Mouse (Mus musculus): ENCODE measurements around the gene Ptgr1. TPM values are rescaled to one million over a fixed set of nuclear protein-coding genes. Genes with fewer than 3 reads are reported as not detected.

The Ptgr1 gene
- polyA plus RNA-seq, 1 experiment from 2014 or later = 22.8 TPM

DNA sequence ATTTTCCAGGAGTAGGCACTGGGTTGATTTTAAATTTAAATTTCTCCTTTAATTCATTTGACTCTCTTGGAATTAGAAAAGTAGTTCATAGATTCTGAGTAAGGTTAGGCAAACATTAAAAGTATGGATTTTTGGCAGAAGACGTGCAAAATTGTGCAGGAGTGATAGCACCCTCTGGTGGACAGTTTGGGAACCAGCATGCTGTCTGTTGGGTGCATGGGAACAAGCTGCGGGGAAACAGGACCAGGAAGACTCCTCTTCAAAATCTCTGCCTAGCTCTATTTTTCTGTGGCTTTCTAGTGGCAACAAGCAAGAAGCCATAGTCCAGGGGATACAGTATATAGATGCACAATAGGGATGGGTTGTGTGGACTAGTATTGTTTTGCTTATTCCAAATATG lies 12.8 kb upstream of the Ptgr1 start:
- Histone ChIP-seq H3K4me1 (ENCODE audit: control insufficient read depth, insufficient read depth, low read length) (peaks cover 4% of the 10 kb centered on the region; the same call in 1 of the 2 replicates), H3K9me3 (replicated peaks; ENCODE audit: control insufficient read depth, low read length) (no peaks in the 10 kb centered on the region), H3K4me2 (ENCODE audit: low read depth, low read length) (no peak overlapping the region), H3K27me3 (ENCODE audit: control insufficient read depth, insufficient read depth, low read length) (no peaks in the 10 kb centered on the region), H3K9ac (replicated peaks; ENCODE audit: low read length) (no peak overlapping the region), H3K4me3 (ENCODE audit: low read depth, low read length) (no peak overlapping the region), H3K36me3 (replicated peaks; ENCODE audit: control insufficient read depth, insufficient read depth, low read depth, low read length) (no peaks in the 10 kb centered on the region), H3K27ac (replicated peaks; ENCODE audit: low read depth, low read length) (no peak overlapping the region)
- 9% methylated on average over 2 of the region's 2 CpGs for WGBS
- DNase-seq (ENCODE audit: low spot score) (peak; percentile 78), ATAC-seq (replicated peaks; ENCODE audit: insufficient number of reproducible peaks, low FRiP score, low TSS enrichment, low read depth) (no peak)

DNA sequence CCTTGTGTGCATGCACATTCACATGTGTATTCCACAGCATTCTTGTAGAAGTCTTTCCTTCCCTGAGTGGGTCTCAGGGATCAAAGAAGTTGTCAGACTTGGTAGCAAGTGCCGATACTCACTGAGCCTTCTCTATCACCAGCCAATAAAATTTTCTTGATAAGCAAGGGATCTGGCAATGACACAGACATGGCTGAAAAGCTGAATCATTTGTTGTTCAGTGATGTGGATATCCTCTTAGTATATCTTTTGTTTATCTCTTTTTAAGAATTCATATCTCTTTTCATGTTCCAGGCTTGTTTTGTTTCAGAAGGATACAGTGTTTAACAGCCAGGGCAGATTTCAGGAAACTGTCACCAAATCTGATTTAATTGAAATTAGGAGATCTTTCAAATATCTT lies 11.8 kb upstream of the Ptgr1 start:
- H3K4me3 ChIP-seq (ENCODE audit: low read depth, low read length) = no peak overlapping the region
- no peaks in the 10 kb centered on the region for H3K4me1 ChIP-seq (ENCODE audit: control insufficient read depth, insufficient read depth, low read length)
- no peaks in the 10 kb centered on the region for H3K9me3 ChIP-seq (replicated peaks; ENCODE audit: control insufficient read depth, low read length)
- no peak for DNase-seq (ENCODE audit: low spot score)
- no peaks in the 10 kb centered on the region for H3K27me3 ChIP-seq (ENCODE audit: control insufficient read depth, insufficient read depth, low read length)
- H3K36me3 ChIP-seq (replicated peaks; ENCODE audit: control insufficient read depth, insufficient read depth, low read depth, low read length) = no peaks in the 10 kb centered on the region
- no peak for ATAC-seq (replicated peaks; ENCODE audit: insufficient number of reproducible peaks, low FRiP score, low TSS enrichment, low read depth)
- WGBS = 95% methylated on average over 1 of the region's 1 CpGs
- no peak overlapping the region for H3K4me2 ChIP-seq (ENCODE audit: low read depth, low read length)
- no peak overlapping the region for H3K27ac ChIP-seq (replicated peaks; ENCODE audit: low read depth, low read length)
- no peak overlapping the region for H3K9ac ChIP-seq (replicated peaks; ENCODE audit: low read length)

DNA sequence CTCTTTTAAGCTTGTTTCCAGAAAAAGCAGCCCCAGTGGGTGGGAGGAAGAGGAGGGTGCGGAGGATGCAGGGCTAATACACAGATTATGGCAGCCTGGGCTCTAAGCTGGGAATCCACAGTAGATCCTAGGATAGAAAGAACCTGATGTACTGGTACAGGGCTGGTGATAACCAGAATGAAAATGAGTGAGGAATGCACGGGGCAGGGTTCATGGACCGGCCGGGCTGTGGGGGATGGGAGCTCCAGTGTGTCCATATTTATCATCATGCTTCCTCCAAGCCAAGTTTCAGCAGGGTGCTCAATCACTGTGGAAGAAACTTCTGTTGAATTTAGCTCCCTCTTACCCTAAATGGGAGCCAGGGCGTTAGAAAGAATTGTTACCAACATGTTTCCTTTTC lies 10.2 kb upstream of the Ptgr1 start:
- Histone ChIP-seq H3K9me3 (replicated peaks; ENCODE audit: control insufficient read depth, low read length) (no peaks in the 10 kb centered on the region), H3K9ac (replicated peaks; ENCODE audit: low read length) (no peak overlapping the region), H3K27ac (replicated peaks; ENCODE audit: low read depth, low read length) (no peak overlapping the region), H3K4me1 (ENCODE audit: control insufficient read depth, insufficient read depth, low read length) (no peaks in the 10 kb centered on the region), H3K4me2 (ENCODE audit: low read depth, low read length) (no peak overlapping the region), H3K27me3 (ENCODE audit: control insufficient read depth, insufficient read depth, low read length) (no peaks in the 10 kb centered on the region), H3K36me3 (replicated peaks; ENCODE audit: control insufficient read depth, insufficient read depth, low read depth, low read length) (no peaks in the 10 kb centered on the region), H3K4me3 (ENCODE audit: low read depth, low read length) (no peak overlapping the region)
- DNase-seq (ENCODE audit: low spot score) = no peak
- ATAC-seq (replicated peaks; ENCODE audit: insufficient number of reproducible peaks, low FRiP score, low TSS enrichment, low read depth) = no peak
- 76% methylated on average over 5 of the region's 5 CpGs for WGBS

DNA sequence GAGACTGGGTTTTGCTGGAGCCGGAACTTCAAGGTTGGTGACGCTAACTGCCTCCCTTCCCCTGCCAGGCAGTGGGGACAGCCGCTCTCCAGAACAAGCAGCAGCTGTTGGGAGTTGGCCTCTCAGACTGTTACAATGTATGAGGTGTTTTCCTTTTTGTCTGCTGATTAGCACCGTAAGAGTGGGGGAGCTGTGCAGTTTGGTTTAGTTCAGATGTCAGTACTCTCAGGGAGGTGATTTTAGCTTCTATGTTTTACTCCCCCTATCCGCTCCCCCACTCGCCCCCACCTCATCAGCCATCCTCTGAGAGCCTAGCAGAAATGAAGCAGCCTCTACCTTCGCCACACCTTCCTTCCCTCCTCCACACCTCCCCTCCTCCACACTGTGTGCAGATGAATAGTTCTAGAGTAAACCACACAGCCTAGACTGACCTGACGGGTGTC lies 8.4 kb upstream of the Ptgr1 start:
- Histone ChIP-seq H3K36me3 (replicated peaks; ENCODE audit: control insufficient read depth, insufficient read depth, low read depth, low read length) (no peaks in the 10 kb centered on the region), H3K9ac (replicated peaks; ENCODE audit: low read length) (no peak overlapping the region), H3K27ac (replicated peaks; ENCODE audit: low read depth, low read length) (no peak overlapping the region), H3K9me3 (replicated peaks; ENCODE audit: control insufficient read depth, low read length) (no peaks in the 10 kb centered on the region), H3K4me3 (ENCODE audit: low read depth, low read length) (no peak overlapping the region), H3K4me1 (ENCODE audit: control insufficient read depth, insufficient read depth, low read length) (no peaks in the 10 kb centered on the region), H3K27me3 (ENCODE audit: control insufficient read depth, insufficient read depth, low read length) (no peaks in the 10 kb centered on the region), H3K4me2 (ENCODE audit: low read depth, low read length) (no peak overlapping the region)
- DNase-seq (ENCODE audit: low spot score) (no peak), ATAC-seq (replicated peaks; ENCODE audit: insufficient number of reproducible peaks, low FRiP score, low TSS enrichment, low read depth) (no peak; the same call in 1 of the 2 replicates)
- WGBS = 78% methylated on average over 8 of the region's 8 CpGs

DNA sequence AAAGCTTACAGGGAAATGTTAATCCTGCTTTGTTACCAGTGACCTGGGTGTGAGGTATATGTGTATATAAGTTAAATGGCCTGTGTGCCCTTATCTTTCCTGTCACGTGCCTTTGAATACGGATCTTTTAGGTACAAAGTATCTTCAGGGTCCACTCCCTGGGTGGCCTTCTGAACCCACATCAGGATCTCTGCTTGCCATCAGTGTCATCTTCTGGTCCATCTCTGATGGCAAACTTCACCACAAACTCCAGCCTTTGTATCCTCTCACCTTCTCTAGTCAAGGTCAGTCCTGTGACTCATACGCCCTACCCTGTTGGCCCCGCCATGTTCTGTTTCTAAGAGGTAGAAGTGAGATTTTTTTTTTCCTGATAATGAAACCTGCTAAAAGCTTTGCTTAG lies 7.8 kb upstream of the Ptgr1 start, which contains the start of gene Dnajc25:
Gene Dnajc25, plus strand, starts transcription at position 301 of the 400 bp plus-strand sequence.
- Histone ChIP-seq H3K4me2 (ENCODE audit: low read depth, low read length) (no peak within 1 kb of the TSS), H3K9ac (replicated peaks; ENCODE audit: low read length) (no peak within 1 kb of the TSS), H3K9me3 (replicated peaks; ENCODE audit: control insufficient read depth, low read length) (no peaks in the 10 kb centered on the region), H3K4me3 (ENCODE audit: low read depth, low read length) (no peak within 1 kb of the TSS), H3K27ac (replicated peaks; ENCODE audit: low read depth, low read length) (no peak within 1 kb of the TSS), H3K36me3 (replicated peaks; ENCODE audit: control insufficient read depth, insufficient read depth, low read depth, low read length) (no peaks in the 10 kb centered on the region), H3K27me3 (ENCODE audit: control insufficient read depth, insufficient read depth, low read length) (no peaks in the 10 kb centered on the region), H3K4me1 (ENCODE audit: control insufficient read depth, insufficient read depth, low read length) (no peaks in the 10 kb centered on the region)
- 93% methylated on average over 4 of the region's 4 CpGs for WGBS
- DNase-seq (ENCODE audit: low spot score) (no peak), ATAC-seq (replicated peaks; ENCODE audit: insufficient number of reproducible peaks, low FRiP score, low TSS enrichment, low read depth) (no peak)

DNA sequence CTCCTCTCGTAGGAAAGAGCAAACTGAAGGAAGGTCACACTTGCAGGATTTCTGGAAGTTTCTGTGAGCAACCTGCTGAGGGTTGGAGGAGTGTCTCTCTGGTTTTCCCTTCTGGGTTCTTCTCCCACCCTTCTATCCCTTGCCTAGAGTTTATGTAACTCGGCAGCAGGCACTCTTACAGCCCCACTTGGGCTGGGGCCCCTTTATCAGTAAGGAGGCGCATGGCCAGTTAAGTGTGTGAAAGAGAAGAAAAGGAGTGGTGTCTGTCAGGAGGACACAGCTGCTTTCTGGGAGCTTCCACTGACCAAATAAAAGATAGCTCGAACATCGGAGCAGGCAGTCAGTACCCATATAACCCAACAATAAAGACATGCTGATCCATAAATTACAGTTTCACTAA lies 5.3 kb upstream of the Ptgr1 start:
- 80% methylated on average over 5 of the region's 5 CpGs for WGBS
- H3K27ac ChIP-seq (replicated peaks; ENCODE audit: low read depth, low read length) = no peak overlapping the region

DNA sequence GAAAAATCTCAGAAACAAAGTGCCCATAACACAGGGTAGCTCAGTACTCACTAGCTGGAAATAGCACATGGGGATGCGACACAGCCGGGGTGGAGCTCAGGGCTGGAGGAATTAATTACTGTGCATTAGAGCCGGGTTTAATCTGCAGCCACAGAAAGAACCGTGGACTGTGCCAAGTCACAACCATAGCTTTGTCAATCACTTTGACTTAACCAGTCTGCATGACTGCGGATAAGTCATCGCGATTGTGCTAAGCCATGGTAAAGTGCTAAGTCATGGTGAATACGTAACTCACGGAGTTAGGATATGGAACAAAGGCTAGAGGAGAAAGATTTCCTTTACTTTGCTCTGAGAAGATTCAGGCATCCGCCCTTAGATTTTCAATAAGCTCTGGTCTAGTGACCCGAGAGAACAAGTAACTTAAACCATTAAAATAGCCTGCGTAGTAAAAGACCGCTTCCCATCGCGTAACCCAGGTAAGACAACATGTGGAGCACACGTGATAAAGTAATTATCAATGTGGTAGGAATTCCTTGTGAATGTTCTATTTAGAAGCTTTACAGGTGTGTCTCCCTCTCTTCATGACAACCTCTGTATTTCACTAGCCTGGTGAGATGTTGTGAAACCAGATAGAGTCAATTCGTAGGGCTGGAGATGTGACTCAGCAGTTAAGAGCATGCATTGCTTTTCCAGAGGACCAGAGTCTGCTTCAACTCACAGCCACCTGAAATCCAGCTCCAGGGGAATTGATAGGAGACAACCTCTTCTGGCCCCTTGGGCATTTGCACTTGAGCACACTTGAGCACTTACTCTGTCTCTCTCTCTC lies 3.9 kb upstream of the Ptgr1 start:
- Histone ChIP-seq H3K27ac (replicated peaks; ENCODE audit: low read depth, low read length) (no peak overlapping the region), H3K4me2 (ENCODE audit: low read depth, low read length) (no peak overlapping the region), H3K9me3 (replicated peaks; ENCODE audit: control insufficient read depth, low read length) (no peaks in the 10 kb centered on the region), H3K27me3 (ENCODE audit: control insufficient read depth, insufficient read depth, low read length) (no peaks in the 10 kb centered on the region), H3K36me3 (replicated peaks; ENCODE audit: control insufficient read depth, insufficient read depth, low read depth, low read length) (no peaks in the 10 kb centered on the region), H3K9ac (replicated peaks; ENCODE audit: low read length) (no peak overlapping the region), H3K4me1 (ENCODE audit: control insufficient read depth, insufficient read depth, low read length) (no peaks in the 10 kb centered on the region), H3K4me3 (ENCODE audit: low read depth, low read length) (no peak overlapping the region)
- 88% methylated on average over 17 of the region's 17 CpGs for WGBS
- DNase-seq (ENCODE audit: low spot score) (no peak), ATAC-seq (replicated peaks; ENCODE audit: insufficient number of reproducible peaks, low FRiP score, low TSS enrichment, low read depth) (no peak)

More for the DNA sequence above, 5.3 kb upstream of the Ptgr1 start:
- Histone ChIP-seq H3K4me1 (ENCODE audit: control insufficient read depth, insufficient read depth, low read length) (no peaks in the 10 kb centered on the region), H3K4me2 (ENCODE audit: low read depth, low read length) (no peak overlapping the region), H3K9me3 (replicated peaks; ENCODE audit: control insufficient read depth, low read length) (no peaks in the 10 kb centered on the region), H3K4me3 (ENCODE audit: low read depth, low read length) (no peak overlapping the region), H3K9ac (replicated peaks; ENCODE audit: low read length) (no peak overlapping the region), H3K27me3 (ENCODE audit: control insufficient read depth, insufficient read depth, low read length) (no peaks in the 10 kb centered on the region), H3K36me3 (replicated peaks; ENCODE audit: control insufficient read depth, insufficient read depth, low read depth, low read length) (no peaks in the 10 kb centered on the region)
- no peak for DNase-seq (ENCODE audit: low spot score)
- no peak for ATAC-seq (replicated peaks; ENCODE audit: insufficient number of reproducible peaks, low FRiP score, low TSS enrichment, low read depth)

DNA sequence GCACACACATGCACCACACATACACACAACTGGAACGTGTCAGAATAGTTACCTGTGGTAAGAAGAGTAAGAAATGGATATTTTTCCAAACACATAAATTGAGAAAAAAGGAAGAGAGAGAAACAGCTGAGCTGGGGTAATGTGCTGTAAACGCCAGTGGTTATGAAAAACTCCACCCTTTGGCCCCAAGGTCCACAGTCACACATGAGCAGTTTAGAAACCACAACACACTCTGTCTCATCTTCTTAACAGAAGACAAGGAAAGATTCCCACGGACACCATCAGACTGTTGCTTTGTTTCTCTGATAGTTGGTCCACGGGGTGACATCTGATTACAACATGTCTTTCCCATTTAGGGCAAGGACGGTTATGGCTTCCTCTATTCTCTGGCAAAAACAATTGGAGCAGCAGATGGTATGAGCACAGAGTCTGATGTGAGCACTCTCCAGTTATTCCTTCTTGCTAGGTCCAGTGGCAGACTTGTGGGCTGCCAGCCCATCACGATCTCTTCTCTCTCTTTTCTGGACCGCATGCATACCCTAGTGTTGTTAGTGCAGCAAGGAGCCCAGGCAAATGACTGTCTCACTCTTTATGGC lies 2.5 kb upstream of the Ptgr1 start:
- Histone ChIP-seq H3K4me2 (ENCODE audit: low read depth, low read length) (no peak overlapping the region), H3K36me3 (replicated peaks; ENCODE audit: control insufficient read depth, insufficient read depth, low read depth, low read length) (no peaks in the 10 kb centered on the region), H3K4me1 (ENCODE audit: control insufficient read depth, insufficient read depth, low read length) (no peaks in the 10 kb centered on the region), H3K27ac (replicated peaks; ENCODE audit: low read depth, low read length) (no peak overlapping the region), H3K9me3 (replicated peaks; ENCODE audit: control insufficient read depth, low read length) (no peaks in the 10 kb centered on the region), H3K9ac (replicated peaks; ENCODE audit: low read length) (no peak overlapping the region), H3K27me3 (ENCODE audit: control insufficient read depth, insufficient read depth, low read length) (no peaks in the 10 kb centered on the region), H3K4me3 (ENCODE audit: low read depth, low read length) (no peak overlapping the region)
- ATAC-seq (replicated peaks; ENCODE audit: insufficient number of reproducible peaks, low FRiP score, low TSS enrichment, low read depth) (no peak), DNase-seq (ENCODE audit: low spot score) (no peak)
- 88% methylated on average over 7 of the region's 7 CpGs for WGBS
